Mouse (Mus musculus) heart, adult 2 months (tissue): Measurements from ENCODE around the gene Ptger4.

Experiments
- CTCF ChIP-seq: fragments of 200-600 bp; IDR thresholded peaks from 2 replicates; pipeline ENCODE4 v1.8.1; 2022; ENCODE audit warnings: antibody characterized with exemption, mild to moderate bottlenecking, moderate library complexity
- EP300 ChIP-seq: fragments of 200-500 bp; IDR thresholded peaks from 2 replicates; pipeline ENCODE4 v1.6.1; 2011; ENCODE audit warnings: low read depth, low read length, control low read depth; ENCODE audit not compliant: insufficient read depth

DNA sequence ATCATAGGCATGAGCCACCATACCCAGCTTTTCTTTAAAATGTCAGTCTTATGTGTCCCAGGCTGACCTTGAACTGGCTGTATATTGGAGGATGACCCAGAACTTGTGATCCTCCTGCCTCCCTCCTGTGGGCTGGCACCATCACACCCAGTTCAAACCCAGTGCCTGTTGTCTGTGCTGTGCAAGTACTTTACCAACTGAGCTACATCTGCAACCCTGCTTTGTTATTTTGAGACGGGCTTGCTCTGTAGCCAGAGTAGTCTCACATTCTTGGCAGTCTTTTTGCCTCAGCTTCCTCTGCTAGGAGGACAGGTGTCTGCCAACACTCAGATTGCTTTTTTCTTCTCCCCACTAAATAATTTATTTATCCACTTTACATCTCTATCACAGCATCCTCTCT, 86.6 kb downstream of the Ptger4 start:
- TF ChIP-seq CTCF: no peak
- no peak for TF ChIP-seq EP300
